Mouse (Mus musculus): ENCODE data around the gene Tpcn2. TPM values are rescaled to one million over a fixed set of nuclear protein-coding genes. Genes with fewer than 3 reads are reported as not detected.

The Tpcn2 gene
- polyA plus RNA-seq, 1 experiment from 2014 or later = 2.3 TPM

- no peak overlapping the region for H3K4me3 ChIP-seq (ENCODE audit: low read depth, low read length)
- no peaks in the 10 kb centered on the region for H3K4me1 ChIP-seq (ENCODE audit: insufficient read depth)
- no peaks in the 10 kb centered on the region for H3K36me3 ChIP-seq (replicated peaks; ENCODE audit: insufficient read depth, low read length)
- H3K4me2 ChIP-seq (ENCODE audit: low read depth, low read length) = no peak overlapping the region
- H3K9me3 ChIP-seq (ENCODE audit: low read length) = no peaks in the 10 kb centered on the region
- no peak overlapping the region for H3K9ac ChIP-seq (replicated peaks)
- no peak overlapping the region for H3K27ac ChIP-seq (ENCODE audit: low read depth)
- DNase-seq (no peak), ATAC-seq (no peak)
- 80% methylated on average over 6 of the region's 6 CpGs for WGBS (ENCODE audit: insufficient replicate concordance)
- H3K27me3 ChIP-seq (ENCODE audit: insufficient read depth, low read length) = no peaks in the 10 kb centered on the region
- TF ChIP-seq EP300 (IDR thresholded peaks at IDR 0.05; ENCODE audit: low read depth) = no peak
- TF ChIP-seq CTCF (IDR thresholded peaks at IDR 0.05; ENCODE audit: low read depth) = no peak
Observed at GRCm38 (mm10) chr7:145226641-145227040, 57.2 kb downstream of the Tpcn2 start.

GRCm38 (mm10) chr7:145225626-145226025 is 58.2 kb downstream of the Tpcn2 start:
- H3K4me3 ChIP-seq (ENCODE audit: low read depth, low read length) = no peak overlapping the region
- DNase-seq = no peak
- no peaks in the 10 kb centered on the region for H3K4me1 ChIP-seq (ENCODE audit: insufficient read depth)
- TF ChIP-seq CTCF (IDR thresholded peaks at IDR 0.05; ENCODE audit: low read depth) (no peak), EP300 (IDR thresholded peaks at IDR 0.05; ENCODE audit: low read depth) (no peak)
- no peak overlapping the region for H3K27ac ChIP-seq (ENCODE audit: low read depth)
- no peak for ATAC-seq
- WGBS (ENCODE audit: insufficient replicate concordance) = 81% methylated on average over 6 of the region's 6 CpGs
- H3K36me3 ChIP-seq (replicated peaks; ENCODE audit: insufficient read depth, low read length) = no peaks in the 10 kb centered on the region
- H3K9me3 ChIP-seq (ENCODE audit: low read length) = no peaks in the 10 kb centered on the region
- H3K4me2 ChIP-seq (ENCODE audit: low read depth, low read length) = no peak overlapping the region
- no peak overlapping the region for H3K9ac ChIP-seq (replicated peaks)
- no peaks in the 10 kb centered on the region for H3K27me3 ChIP-seq (ENCODE audit: insufficient read depth, low read length)

GRCm38 (mm10) chr7:145221841-145222689 is 61.7 kb downstream of the Tpcn2 start:
- Histone ChIP-seq H3K27me3 (ENCODE audit: insufficient read depth, low read length) (no peaks in the 10 kb centered on the region), H3K4me3 (ENCODE audit: low read depth, low read length) (no peak overlapping the region), H3K36me3 (replicated peaks; ENCODE audit: insufficient read depth, low read length) (no peaks in the 10 kb centered on the region), H3K4me1 (ENCODE audit: insufficient read depth) (no peaks in the 10 kb centered on the region), H3K27ac (ENCODE audit: low read depth) (no peak overlapping the region), H3K4me2 (ENCODE audit: low read depth, low read length) (no peak overlapping the region), H3K9me3 (ENCODE audit: low read length) (no peaks in the 10 kb centered on the region), H3K9ac (replicated peaks) (no peak overlapping the region)
- WGBS (ENCODE audit: insufficient replicate concordance) = 34% methylated on average over 2 of the region's 2 CpGs
- ATAC-seq (peak; percentile 36; the same call in 1 of the 2 replicates), DNase-seq (no peak)
- TF ChIP-seq EP300 (IDR thresholded peaks at IDR 0.05; ENCODE audit: low read depth) (no peak), CTCF (IDR thresholded peaks at IDR 0.05; ENCODE audit: low read depth) (peak; percentile 46)

GRCm38 (mm10) chr7:145221346-145221745 is 62.5 kb downstream of the Tpcn2 start:
- Histone ChIP-seq H3K27me3 (ENCODE audit: insufficient read depth, low read length) (no peaks in the 10 kb centered on the region), H3K9me3 (ENCODE audit: low read length) (no peaks in the 10 kb centered on the region), H3K4me2 (ENCODE audit: low read depth, low read length) (no peak overlapping the region), H3K4me3 (ENCODE audit: low read depth, low read length) (no peak overlapping the region), H3K4me1 (ENCODE audit: insufficient read depth) (no peaks in the 10 kb centered on the region), H3K36me3 (replicated peaks; ENCODE audit: insufficient read depth, low read length) (no peaks in the 10 kb centered on the region), H3K9ac (replicated peaks) (no peak overlapping the region), H3K27ac (ENCODE audit: low read depth) (no peak overlapping the region)
- WGBS (ENCODE audit: insufficient replicate concordance) = 50% methylated on average over 2 of the region's 2 CpGs
- DNase-seq (no peak), ATAC-seq (no peak)
- TF ChIP-seq CTCF (IDR thresholded peaks at IDR 0.05; ENCODE audit: low read depth) (no peak), EP300 (IDR thresholded peaks at IDR 0.05; ENCODE audit: low read depth) (no peak)

GRCm38 (mm10) chr7:145219420-145219831 is 64.4 kb downstream of the Tpcn2 start:
- no peak for DNase-seq
- Histone ChIP-seq H3K27ac (ENCODE audit: low read depth) (no peak overlapping the region), H3K9ac (replicated peaks) (no peak overlapping the region), H3K4me2 (ENCODE audit: low read depth, low read length) (no peak overlapping the region), H3K27me3 (ENCODE audit: insufficient read depth, low read length) (no peaks in the 10 kb centered on the region), H3K4me1 (ENCODE audit: insufficient read depth) (no peaks in the 10 kb centered on the region), H3K36me3 (replicated peaks; ENCODE audit: insufficient read depth, low read length) (no peaks in the 10 kb centered on the region), H3K4me3 (ENCODE audit: low read depth, low read length) (no peak overlapping the region), H3K9me3 (ENCODE audit: low read length) (no peaks in the 10 kb centered on the region)
- WGBS (ENCODE audit: insufficient replicate concordance) = 81% methylated on average over 9 of the region's 9 CpGs
- TF ChIP-seq CTCF (IDR thresholded peaks at IDR 0.05; ENCODE audit: low read depth) (no peak), EP300 (IDR thresholded peaks at IDR 0.05; ENCODE audit: low read depth) (no peak)
- no peak for ATAC-seq

GRCm38 (mm10) chr7:145216591-145216990 is 67.2 kb downstream of the Tpcn2 start:
- DNase-seq = no peak
- WGBS (ENCODE audit: insufficient replicate concordance) = 36% methylated on average over 1 of the region's 1 CpGs
- no peak for ATAC-seq

More at GRCm38 (mm10) chr7:145216591-145216990, 67.2 kb downstream of the Tpcn2 start:
- Histone ChIP-seq H3K4me2 (ENCODE audit: low read depth, low read length) (no peak overlapping the region), H3K36me3 (replicated peaks; ENCODE audit: insufficient read depth, low read length) (no peaks in the 10 kb centered on the region), H3K4me1 (ENCODE audit: insufficient read depth) (no peaks in the 10 kb centered on the region), H3K4me3 (ENCODE audit: low read depth, low read length) (no peak overlapping the region), H3K27me3 (ENCODE audit: insufficient read depth, low read length) (no peaks in the 10 kb centered on the region), H3K9me3 (ENCODE audit: low read length) (no peaks in the 10 kb centered on the region), H3K27ac (ENCODE audit: low read depth) (no peak overlapping the region), H3K9ac (replicated peaks) (no peak overlapping the region)
- TF ChIP-seq EP300 (IDR thresholded peaks at IDR 0.05; ENCODE audit: low read depth) (no peak), CTCF (IDR thresholded peaks at IDR 0.05; ENCODE audit: low read depth) (peak; percentile 33)

Data from liver, postnatal 0 days (tissue).